Mouse (Mus musculus) liver, adult 2 months (tissue): ENCODE data around the gene Psmd8.

ENCODE experiments used
- CTCF ChIP-seq: fragments of 200-500 bp; IDR thresholded peaks from 2 replicates; pipeline ENCODE4 v1.5.1; 2011; ENCODE audit warnings: low read depth, low read length, control low read depth
- POLR2A ChIP-seq: fragments of 200-500 bp; IDR thresholded peaks from 2 replicates; pipeline ENCODE4 v1.6.1; 2011; ENCODE audit warnings: low read length, control low read depth; ENCODE audit not compliant: insufficient read depth; ENCODE audit errors: extremely low read depth

- TF ChIP-seq CTCF (no peak), POLR2A (no peak)
Observed at GRCm38 (mm10) chr7:29224756-29225394, 44.4 kb upstream of the Psmd8 start.
